Mouse (Mus musculus) central nervous system, embryonic 14 days (tissue): Measurements from ENCODE around the gene Pspc1. TPM values are rescaled to one million over a fixed set of nuclear protein-coding genes. Genes with fewer than 3 reads are reported as not detected.

ENCODE experiments used
- polyA plus RNA-seq: library from polyadenylated mRNA; depleted of rRNA; stranded (reverse); fragments of >200 nt; gene quantifications from 2 replicates; pipeline ENCODE4 v1.2.3, GENCODE M21; 2012; rRNA removed

Pspc1 gene
- 75.2 and 85.7 TPM in 2 replicates for polyA plus RNA-seq

GRCm38 (mm10) chr14:56778200-56778932 is at the start of gene Pspc1:
Pspc1 (minus strand) TSS chr14:56778316.

GRCm38 (mm10) chr14:56811701-56812339 is 33.7 kb upstream of the Pspc1 start, which contains the start of gene Zmym5:
Zmym5 (minus strand) TSS chr14:56811716.

Other genes with a start within 250 kb of the Pspc1 start
- gene Cenpj, start 202.9 kb downstream of the Pspc1 start, polyA plus RNA-seq: 10.7 and 14.7 TPM in 2 replicates
- gene Parp4, start 202.7 kb downstream of the Pspc1 start, polyA plus RNA-seq: 1.6 and 3.0 TPM in 2 replicates
- 31.9 and 32.8 TPM in 2 replicates for gene Mphosph8, start 110.1 kb downstream of the Pspc1 start, polyA plus RNA-seq
- gene Zmym5, start 33.4 kb upstream of the Pspc1 start, polyA plus RNA-seq: 33.5 and 34.8 TPM in 2 replicates
- gene Zmym2, start 108.3 kb upstream of the Pspc1 start, polyA plus RNA-seq: 69.8 and 80.7 TPM in 2 replicates